Mouse (Mus musculus) CH12.LX (cell line): ENCODE data around the gene Fam135a. TPM values are rescaled to one million over a fixed set of nuclear protein-coding genes. Genes with fewer than 3 reads are reported as not detected.

ENCODE experiments used
- DNase-seq: peaks from one replicate; pipeline ENCODE4 v3.0.0-alpha.2; 2013; ENCODE audit errors: extremely low read depth
- H3K27ac ChIP-seq: 2 replicates; pipeline ENCODE4 v1.5.1; 2012; ENCODE audit warnings: low read depth, mild to moderate bottlenecking, control low read depth, moderate library complexity; ENCODE audit not compliant: insufficient read depth
- H3K27me3 ChIP-seq: replicated peaks from 2 replicates; pipeline ENCODE3; 2012; ENCODE audit warnings: inconsistent platforms
- H3K36me3 ChIP-seq, 2 experiments: replicated peaks in 1 of 2; 2 replicates each; pipeline versions ENCODE3 to v1.6.1; 2012; ENCODE audit warnings: inconsistent platforms in 1 of 2, low read length in 1 of 2, mild to moderate bottlenecking in 1 of 2, mixed read lengths in 1 of 2, moderate library complexity in 1 of 2; ENCODE audit not compliant: control insufficient read depth in 1 of 2, insufficient read depth in 1 of 2
- H3K4me1 ChIP-seq, 2 experiments: 2 replicates each; pipeline ENCODE4 v1.6.1; 2012; ENCODE audit warnings: inconsistent platforms in 1 of 2, moderate library complexity in 1 of 2; ENCODE audit not compliant: insufficient read depth in 2 of 2, control insufficient read depth in 1 of 2
- H3K4me2 ChIP-seq: 2 replicates; pipeline ENCODE4 v1.6.1; 2012; ENCODE audit warnings: low read depth, mild to moderate bottlenecking, control low read depth; ENCODE audit not compliant: poor library complexity, insufficient read depth, severe bottlenecking
- H3K4me3 ChIP-seq, 3 experiments: fragments of 150-350 bp in 1 of 3; sonication (generic) in 1 of 3; replicated peaks in 1 of 3; 2 replicates each; pipeline versions ENCODE3 to v1.5.1; 2011 to 2012; ENCODE audit warnings: low read depth in 2 of 3, low read length in 2 of 3, mild to moderate bottlenecking in 2 of 3, moderate library complexity in 2 of 3, control low read depth in 1 of 3, improper control_type of control experiment in 1 of 3, inconsistent platforms in 1 of 3, mixed read lengths in 1 of 3; ENCODE audit not compliant: poor library complexity in 1 of 3
- H3K79me2 ChIP-seq: replicated peaks from 2 replicates; pipeline ENCODE4 v1.6.1; 2012; ENCODE audit warnings: mild to moderate bottlenecking, moderate library complexity; ENCODE audit not compliant: control insufficient read depth, poor library complexity, insufficient read depth, severe bottlenecking; ENCODE audit errors: extremely low read depth
- H3K9ac ChIP-seq: 2 replicates; pipeline ENCODE4 v1.6.1; 2012; ENCODE audit warnings: low read depth, mild to moderate bottlenecking, control low read depth, moderate library complexity; ENCODE audit not compliant: insufficient read depth
- H3K9me3 ChIP-seq: replicated peaks from 2 replicates; pipeline ENCODE3; 2012; ENCODE audit warnings: low read length, inconsistent platforms, mixed read lengths
- BHLHE40 ChIP-seq: IDR thresholded peaks from 2 replicates; pipeline ENCODE4 v1.6.1; 2011; ENCODE audit warnings: mild to moderate bottlenecking, low read depth, low read length, improper control_type of control experiment
- CHD2 ChIP-seq: IDR thresholded peaks from 2 replicates; pipeline ENCODE4 v1.6.1; 2011; ENCODE audit warnings: low read length, improper control_type of control experiment
- ELF1 ChIP-seq: IDR thresholded peaks from 2 replicates; pipeline ENCODE4 v1.6.1; 2014; ENCODE audit warnings: low read depth, mild to moderate bottlenecking, inconsistent platforms, low read length, improper control_type of control experiment
- EP300 ChIP-seq: IDR thresholded peaks from 2 replicates; pipeline ENCODE4 v1.6.1; 2011; ENCODE audit warnings: low read length, improper control_type of control experiment
- ETS1 ChIP-seq: conservative IDR thresholded peaks from 2 replicates; pipeline ENCODE4 v1.6.1; 2012; ENCODE audit warnings: low read depth, mild to moderate bottlenecking, inconsistent platforms, low read length, improper control_type of control experiment, moderate library complexity
- JUN ChIP-seq: IDR thresholded peaks from 2 replicates; pipeline ENCODE4 v1.6.1; 2011; ENCODE audit warnings: low read depth, mild to moderate bottlenecking, low read length, improper control_type of control experiment, moderate library complexity; ENCODE audit not compliant: insufficient read depth
- JUND ChIP-seq: conservative IDR thresholded peaks from 2 replicates; pipeline ENCODE4 v1.6.1; 2011; ENCODE audit warnings: low read depth, low read length, improper control_type of control experiment
- MAFK ChIP-seq: IDR thresholded peaks from 2 replicates; pipeline ENCODE4 v1.6.1; 2011; ENCODE audit warnings: low read length, improper control_type of control experiment; ENCODE audit not compliant: insufficient replicate concordance
- MAX ChIP-seq: IDR thresholded peaks from 2 replicates; pipeline ENCODE4 v1.6.1; 2011; ENCODE audit warnings: low read length, improper control_type of control experiment
- MAZ ChIP-seq: IDR thresholded peaks from 2 replicates; pipeline ENCODE4 v1.6.1; 2012; ENCODE audit warnings: low read depth, mild to moderate bottlenecking, inconsistent platforms, low read length, improper control_type of control experiment, moderate library complexity
- MEF2A ChIP-seq: IDR thresholded peaks from 2 replicates; pipeline ENCODE4 v1.6.1; 2014; ENCODE audit warnings: low read depth, mild to moderate bottlenecking, inconsistent platforms, low read length, improper control_type of control experiment, borderline replicate concordance
- MXI1 ChIP-seq: IDR thresholded peaks from 2 replicates; pipeline ENCODE4 v1.6.1; 2011; ENCODE audit warnings: mild to moderate bottlenecking, low read depth, low read length, improper control_type of control experiment
- MYC ChIP-seq: IDR thresholded peaks from 2 replicates; pipeline ENCODE4 v1.6.1; 2011; ENCODE audit warnings: low read depth, mild to moderate bottlenecking, improper control_type of control experiment, low read length
- NRF1 ChIP-seq: IDR thresholded peaks from 2 replicates; pipeline ENCODE4 v1.6.1; 2014; ENCODE audit warnings: low read depth, mild to moderate bottlenecking, inconsistent platforms, low read length, improper control_type of control experiment, moderate library complexity
- POLR2A ChIP-seq: IDR thresholded peaks from 2 replicates; pipeline ENCODE4 v1.6.1; 2011; ENCODE audit warnings: low read depth, mild to moderate bottlenecking, improper control_type of control experiment, low read length
- RAD21 ChIP-seq: IDR thresholded peaks from 2 replicates; pipeline ENCODE4 v1.6.1; 2011; ENCODE audit warnings: low read depth, mild to moderate bottlenecking, low read length, improper control_type of control experiment, moderate library complexity
- RCOR1 ChIP-seq: conservative IDR thresholded peaks from 2 replicates; pipeline ENCODE4 v1.6.1; 2012; ENCODE audit warnings: low read depth, mild to moderate bottlenecking, inconsistent platforms, low read length, improper control_type of control experiment
- SIN3A ChIP-seq: IDR thresholded peaks from 2 replicates; pipeline ENCODE4 v1.6.1; 2012; ENCODE audit warnings: low read length, improper control_type of control experiment, inconsistent platforms
- TBP ChIP-seq: conservative IDR thresholded peaks from 2 replicates; pipeline ENCODE4 v1.6.1; 2011; ENCODE audit warnings: low read depth, low read length, improper control_type of control experiment
- TCF12 ChIP-seq: IDR thresholded peaks from 2 replicates; pipeline ENCODE4 v1.6.1; 2014; ENCODE audit warnings: low read depth, mild to moderate bottlenecking, inconsistent platforms, low read length, improper control_type of control experiment
- ZC3H11A ChIP-seq: IDR thresholded peaks from 2 replicates; pipeline ENCODE4 v1.6.1; 2012; ENCODE audit warnings: low read depth, mild to moderate bottlenecking, inconsistent platforms, low read length, improper control_type of control experiment
- ZMIZ1 ChIP-seq: IDR thresholded peaks from 2 replicates; pipeline ENCODE4 v1.6.1; 2012; ENCODE audit warnings: low read depth, mild to moderate bottlenecking, inconsistent platforms, low read length, improper control_type of control experiment
- dilution Hi-C: fragments of 300-500 bp; cut with MboI; formaldehyde crosslinking; loops from 2 replicates; pipeline ENCODE4 v1.14.3; 2020; ENCODE audit warnings: low sequenced_read_pairs; ENCODE audit not compliant: extremely low pct_unique_long_range_greater_than_20kb, extremely low pct_ligation_motif_present
- in situ Hi-C: fragments of 300-500 bp; cut with MboI; formaldehyde crosslinking; loops from 3 replicates; pipeline ENCODE4 v1.14.3; 2019; ENCODE audit warnings: low sequenced_read_pairs, low pct_ligation_motif_present, low pct_unique_long_range_greater_than_20kb, mixed read lengths
- polyA plus RNA-seq: library from polyadenylated mRNA; unstranded; fragments of >175 nt; gene quantifications from 2 replicates; pipeline ENCODE4 v1.2.1, GENCODE M21; 2012; ENCODE audit warnings: low read depth; ENCODE audit not compliant: insufficient read length
- total RNA-seq, 2 experiments: library from RNA; depleted of rRNA; stranded (reverse); fragments of 300-350 nt in 1 of 2; fragments of >200 nt in 1 of 2; gene quantifications; 2 replicates each; pipeline ENCODE4 v1.2.3; 2012 to 2014

Gene Fam135a
- total and polyA plus RNA-seq, 3 experiments, result 1.5 to 2.1 (median 2.0) TPM

DNA sequence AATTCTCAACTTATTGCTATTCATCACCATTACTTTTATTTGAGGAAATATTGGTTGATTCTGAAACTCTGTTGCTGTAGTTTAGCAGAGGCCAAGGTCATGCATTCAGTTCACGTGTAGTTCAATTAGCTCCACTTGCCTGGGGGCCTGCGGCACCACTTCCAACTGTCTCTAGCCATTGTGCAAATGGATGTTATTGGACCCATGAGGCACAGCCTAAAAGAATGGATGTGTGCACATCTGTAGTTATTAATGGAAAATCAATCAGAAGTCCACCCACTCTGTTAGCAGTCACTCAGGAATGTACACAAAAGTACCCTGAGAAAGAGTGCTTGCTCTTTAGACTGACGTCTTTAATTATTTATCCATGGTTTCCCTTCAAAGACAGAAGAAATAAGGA, 24.5 kb upstream of the Fam135a start:
- Histone ChIP-seq H3K27ac (no peak overlapping the region), H3K4me3 (no peak overlapping the region), H3K9ac (no peak overlapping the region), H3K4me2 (no peak overlapping the region), H3K27me3 (no peaks in the 10 kb centered on the region), H3K79me2 (no peaks in the 10 kb centered on the region), H3K36me3 (no peaks in the 10 kb centered on the region), H3K9me3 (peaks cover 1% of the 10 kb centered on the region), H3K4me1 (no peaks in the 10 kb centered on the region)
- no peak for DNase-seq
- in situ Hi-C loops (loop anchor here (25.0 kb wide), 1 partner anchor 87 kb away; no protein-coding TSS in a partner anchor), dilution Hi-C loops (no loop called here)
- TF ChIP-seq EP300 (no peak), TBP (no peak), MYC (no peak), ETS1 (no peak), NRF1 (no peak), ZC3H11A (no peak), CHD2 (no peak)

DNA sequence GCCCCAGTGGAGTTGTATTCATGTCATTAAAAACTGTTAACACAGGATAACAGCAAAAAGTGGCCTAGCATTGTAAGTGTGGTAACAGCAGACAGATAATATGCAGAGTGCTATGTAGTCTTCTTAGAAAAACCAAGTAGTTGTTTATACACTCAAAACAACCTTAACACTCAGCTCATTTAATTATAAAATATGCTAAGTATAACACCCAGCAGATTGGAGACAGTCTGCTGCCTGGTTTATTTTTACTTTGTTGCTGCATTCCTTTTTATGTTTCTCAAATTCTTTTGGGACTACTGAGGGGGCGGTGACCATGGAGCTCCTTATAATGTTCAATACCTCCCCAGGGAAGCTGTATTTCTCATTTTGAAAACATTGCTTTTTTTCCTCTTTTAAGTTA, 22.4 kb upstream of the Fam135a start:
- in situ Hi-C loops, result no loop called here
- dilution Hi-C loops, result no loop called here

DNA sequence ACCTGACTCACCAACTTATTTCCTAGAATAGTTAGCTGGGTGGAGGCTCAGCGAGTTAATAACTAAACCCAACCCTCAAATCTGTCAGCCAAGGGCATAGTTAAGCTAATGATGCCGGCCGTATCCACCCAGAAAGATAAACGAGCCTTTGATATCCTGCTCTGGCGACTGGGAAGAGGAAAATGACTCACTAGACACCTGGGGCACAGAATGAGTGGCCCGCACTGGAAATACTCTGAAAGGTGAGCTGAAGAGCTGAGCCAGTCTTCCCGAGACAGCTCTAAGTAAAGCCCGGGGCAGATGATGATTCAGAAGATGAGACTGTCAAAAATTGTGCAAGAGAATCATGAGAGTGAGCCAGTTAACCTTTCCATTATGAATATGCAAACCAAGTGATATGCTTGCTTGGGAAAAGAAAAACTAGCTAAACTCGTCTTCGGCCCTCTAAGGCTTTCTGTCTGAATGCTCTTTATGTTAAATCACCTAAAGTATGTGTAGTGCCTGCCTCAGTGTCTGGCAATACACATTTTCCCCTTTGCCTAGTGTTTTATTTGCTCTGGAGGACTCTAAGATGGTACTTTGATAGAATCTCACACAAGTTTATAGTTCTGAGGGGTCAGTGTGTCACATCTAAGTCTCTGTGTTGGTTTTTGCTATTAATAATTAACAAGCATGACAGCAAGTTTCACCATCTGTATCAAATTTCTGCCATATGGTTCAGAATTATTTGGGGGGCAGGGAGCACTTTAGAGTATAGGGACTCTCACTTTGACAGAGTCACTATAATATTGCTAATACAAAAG, 8.0 kb upstream of the Fam135a start:
- Histone ChIP-seq H3K9me3 (no peaks in the 10 kb centered on the region), H3K27ac (peak overlapping the region; percentile 73; the same call in 1 of the 2 replicates), H3K9ac (peak overlapping the region; percentile 27; the same call in 1 of the 2 replicates), H3K27me3 (no peaks in the 10 kb centered on the region), H3K4me2 (peak overlapping the region; percentile 87), H3K36me3 (no peaks in the 10 kb centered on the region), H3K79me2 (no peaks in the 10 kb centered on the region), H3K4me3 (no peak overlapping the region), H3K4me1 (peaks cover 4 to 22% of the 10 kb centered on the region in 2 experiments; a peak in 3 of 4 replicates)
- in situ Hi-C loops, result no loop called here
- dilution Hi-C loops, result no loop called here
- DNase-seq, result peak; percentile 56
- peak; percentile 57 for TF ChIP-seq EP300
- TF ChIP-seq RAD21, result no peak
- TF ChIP-seq JUN, result peak; percentile 57
- TF ChIP-seq MAX, result no peak
- no peak for TF ChIP-seq ZC3H11A
- no peak for TF ChIP-seq MAZ
- 0 out of 2 replicates have a peak, but pooled peaks have one; percentile 31 for TF ChIP-seq MYC
- TF ChIP-seq MAFK, result peak; percentile 28; the same call in 1 of the 2 replicates
- peak; percentile 74 for TF ChIP-seq ETS1
- TF ChIP-seq ELF1, result no peak
- peak; percentile 77; the same call in 1 of the 2 replicates for TF ChIP-seq MEF2A
- TF ChIP-seq MXI1, result no peak
- TF ChIP-seq POLR2A, result 0 out of 2 replicates have a peak, but pooled peaks have one; percentile 20
- peak; percentile 53; the same call in 1 of the 2 replicates for TF ChIP-seq TBP
- TF ChIP-seq TCF12, result peak; percentile 78
- TF ChIP-seq SIN3A, result peak; percentile 29; the same call in 1 of the 2 replicates
- peak; percentile 16; the same call in 1 of the 2 replicates for TF ChIP-seq JUND
- TF ChIP-seq BHLHE40, result peak; percentile 56

More for the DNA sequence above, 22.4 kb upstream of the Fam135a start:
- DNase-seq, result no peak
- Histone ChIP-seq H3K79me2 (no peaks in the 10 kb centered on the region), H3K4me3 (no peak overlapping the region), H3K4me1 (no peaks in the 10 kb centered on the region), H3K27ac (no peak overlapping the region), H3K9ac (no peak overlapping the region), H3K36me3 (no peaks in the 10 kb centered on the region)
- TF ChIP-seq POLR2A, result no peak
- no peak for TF ChIP-seq MYC
- no peak for TF ChIP-seq BHLHE40
- no peak for TF ChIP-seq RCOR1
- TF ChIP-seq TBP, result no peak
- TF ChIP-seq ZMIZ1, result no peak
- no peak for TF ChIP-seq NRF1
- TF ChIP-seq, all 38 proteins: peak for 0
- no peak overlapping the region for H3K4me2 ChIP-seq
- peaks cover 1% of the 10 kb centered on the region for H3K9me3 ChIP-seq
- no peaks in the 10 kb centered on the region for H3K27me3 ChIP-seq
